Mouse (Mus musculus): ENCODE measurements at regions not wholly inside any gene's neighbourhood (a gene's known extent, or its start where the extent isn't known, plus 50 kb on each side); places are given as distances from the start of the nearest gene placed in this dataset.

GRCm38 (mm10) chr6:108952389-108952788 is 123.9 kb downstream of the Edem1 start:
- Histone ChIP-seq H3K36me3 (replicated peaks; ENCODE audit: control insufficient read depth, insufficient read depth, low read depth, low read length) (no peaks in the 10 kb centered on the region), H3K4me1 (ENCODE audit: control insufficient read depth, insufficient read depth, low read length) (no peaks in the 10 kb centered on the region), H3K27ac (replicated peaks; ENCODE audit: low read depth, low read length) (no peak overlapping the region), H3K4me3 (ENCODE audit: low read depth, low read length) (no peak overlapping the region), H3K4me2 (ENCODE audit: low read depth, low read length) (no peak overlapping the region), H3K9ac (replicated peaks; ENCODE audit: low read length) (no peak overlapping the region), H3K9me3 (replicated peaks; ENCODE audit: control insufficient read depth, low read length) (no peaks in the 10 kb centered on the region), H3K27me3 (ENCODE audit: control insufficient read depth, insufficient read depth, low read length) (no peaks in the 10 kb centered on the region)
- ATAC-seq (replicated peaks; ENCODE audit: insufficient number of reproducible peaks, low FRiP score, low TSS enrichment, low read depth) (no peak), DNase-seq (ENCODE audit: low spot score) (no peak)
- WGBS: 88% methylated on average over 6 of the region's 6 CpGs

- no peak overlapping the region for H3K27ac ChIP-seq (replicated peaks; ENCODE audit: low read depth, low read length)
- no peak overlapping the region for H3K4me3 ChIP-seq (ENCODE audit: low read depth, low read length)
- H3K4me2 ChIP-seq (ENCODE audit: low read depth, low read length): no peak overlapping the region
- H3K9me3 ChIP-seq (replicated peaks; ENCODE audit: control insufficient read depth, low read length): no peaks in the 10 kb centered on the region
- H3K36me3 ChIP-seq (replicated peaks; ENCODE audit: control insufficient read depth, insufficient read depth, low read depth, low read length): no peaks in the 10 kb centered on the region
- no peak overlapping the region for H3K9ac ChIP-seq (replicated peaks; ENCODE audit: low read length)
- no peak for ATAC-seq (replicated peaks; ENCODE audit: insufficient number of reproducible peaks, low FRiP score, low TSS enrichment, low read depth)
- H3K27me3 ChIP-seq (ENCODE audit: control insufficient read depth, insufficient read depth, low read length): no peaks in the 10 kb centered on the region
- no peaks in the 10 kb centered on the region for H3K4me1 ChIP-seq (ENCODE audit: control insufficient read depth, insufficient read depth, low read length)
- no peak for DNase-seq (ENCODE audit: low spot score)
Measured at GRCm38 (mm10) chr6:108962810-108963209, 134.4 kb downstream of the Edem1 start.

DNA sequence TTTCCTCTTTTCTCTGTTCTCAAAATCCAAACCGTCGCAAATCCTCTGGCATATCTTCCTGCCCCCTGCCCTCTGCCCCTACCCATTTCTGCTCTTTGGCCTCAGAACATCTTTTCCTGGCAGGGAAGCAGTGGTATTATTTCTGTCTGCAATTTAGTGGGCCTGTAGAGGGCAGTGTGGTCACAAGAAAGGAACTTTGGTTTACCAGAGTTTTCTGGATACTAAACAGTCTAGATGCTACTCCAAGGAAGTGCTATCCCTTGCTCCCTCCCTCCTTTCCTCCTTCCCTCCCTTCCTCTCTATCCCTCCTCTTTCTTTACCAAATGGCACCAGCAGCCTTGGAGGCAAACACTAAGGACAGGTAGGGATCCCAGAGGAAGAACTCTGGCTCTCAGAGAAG is 134.9 kb downstream of the Edem1 start:
- Histone ChIP-seq H3K27ac (replicated peaks; ENCODE audit: low read depth, low read length) (no peak overlapping the region), H3K4me1 (ENCODE audit: control insufficient read depth, insufficient read depth, low read length) (no peaks in the 10 kb centered on the region), H3K36me3 (replicated peaks; ENCODE audit: control insufficient read depth, insufficient read depth, low read depth, low read length) (no peaks in the 10 kb centered on the region), H3K9me3 (replicated peaks; ENCODE audit: control insufficient read depth, low read length) (no peaks in the 10 kb centered on the region), H3K27me3 (ENCODE audit: control insufficient read depth, insufficient read depth, low read length) (no peaks in the 10 kb centered on the region), H3K9ac (replicated peaks; ENCODE audit: low read length) (no peak overlapping the region), H3K4me3 (ENCODE audit: low read depth, low read length) (no peak overlapping the region), H3K4me2 (ENCODE audit: low read depth, low read length) (no peak overlapping the region)
- DNase-seq (ENCODE audit: low spot score) (peak; percentile 72), ATAC-seq (replicated peaks; ENCODE audit: insufficient number of reproducible peaks, low FRiP score, low TSS enrichment, low read depth) (no peak)
- 13% methylated on average over 2 of the region's 2 CpGs for WGBS

GRCm38 (mm10) chr6:108969477-108970176 is 141.2 kb downstream of the Edem1 start:
- no peaks in the 10 kb centered on the region for H3K4me1 ChIP-seq (ENCODE audit: control insufficient read depth, insufficient read depth, low read length)
- H3K36me3 ChIP-seq (replicated peaks; ENCODE audit: control insufficient read depth, insufficient read depth, low read depth, low read length): no peaks in the 10 kb centered on the region
- H3K4me3 ChIP-seq (ENCODE audit: low read depth, low read length): no peak overlapping the region
- WGBS: 67% methylated on average over 4 of the region's 4 CpGs
- H3K27ac ChIP-seq (replicated peaks; ENCODE audit: low read depth, low read length): no peak overlapping the region
- DNase-seq (ENCODE audit: low spot score) (no peak), ATAC-seq (replicated peaks; ENCODE audit: insufficient number of reproducible peaks, low FRiP score, low TSS enrichment, low read depth) (no peak)
- no peak overlapping the region for H3K9ac ChIP-seq (replicated peaks; ENCODE audit: low read length)
- no peaks in the 10 kb centered on the region for H3K9me3 ChIP-seq (replicated peaks; ENCODE audit: control insufficient read depth, low read length)
- no peaks in the 10 kb centered on the region for H3K27me3 ChIP-seq (ENCODE audit: control insufficient read depth, insufficient read depth, low read length)
- H3K4me2 ChIP-seq (ENCODE audit: low read depth, low read length): no peak overlapping the region

DNA sequence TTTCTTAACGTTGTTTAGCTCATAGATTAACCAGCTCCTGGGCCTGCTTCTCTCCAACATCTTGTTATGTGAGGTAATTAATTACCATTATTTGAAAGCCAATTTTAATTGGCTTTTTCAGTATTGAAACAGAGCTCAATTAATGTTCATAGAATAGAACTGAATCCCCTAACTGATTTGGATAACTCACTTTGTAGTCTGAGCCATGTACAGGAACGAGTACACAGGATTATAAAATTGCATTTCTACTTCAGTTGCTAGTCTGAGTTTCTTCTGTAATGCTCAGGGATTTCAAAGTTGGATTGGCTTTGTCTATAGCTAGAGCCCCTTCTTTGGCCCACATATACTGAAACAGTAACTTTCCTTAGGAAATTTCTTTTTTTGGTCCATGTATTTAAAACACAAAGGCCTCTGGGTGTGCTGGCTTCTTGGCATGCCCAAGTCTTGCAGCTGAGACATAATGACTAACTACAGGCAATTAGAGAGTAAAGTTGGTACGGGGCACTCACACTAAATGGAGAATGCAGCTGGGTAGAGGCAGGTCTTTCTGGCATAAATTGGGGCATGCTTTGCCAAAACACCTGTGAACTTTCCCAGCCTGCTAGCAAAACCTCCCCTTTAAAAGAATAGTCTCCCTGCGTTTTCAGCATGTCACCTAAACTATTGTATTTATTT is 143.1 kb downstream of the Edem1 start:
- 76% methylated on average over 4 of the region's 4 CpGs for WGBS
- ATAC-seq (replicated peaks; ENCODE audit: insufficient number of reproducible peaks, low FRiP score, low TSS enrichment, low read depth): no peak

GRCm38 (mm10) chr6:108973701-108974100 is 145.3 kb downstream of the Edem1 start:
- Histone ChIP-seq H3K4me2 (ENCODE audit: low read depth, low read length) (no peak overlapping the region), H3K4me3 (ENCODE audit: low read depth, low read length) (no peak overlapping the region), H3K9me3 (replicated peaks; ENCODE audit: control insufficient read depth, low read length) (no peaks in the 10 kb centered on the region), H3K4me1 (ENCODE audit: control insufficient read depth, insufficient read depth, low read length) (no peaks in the 10 kb centered on the region), H3K27ac (replicated peaks; ENCODE audit: low read depth, low read length) (no peak overlapping the region), H3K36me3 (replicated peaks; ENCODE audit: control insufficient read depth, insufficient read depth, low read depth, low read length) (no peaks in the 10 kb centered on the region), H3K27me3 (ENCODE audit: control insufficient read depth, insufficient read depth, low read length) (no peaks in the 10 kb centered on the region), H3K9ac (replicated peaks; ENCODE audit: low read length) (no peak overlapping the region)
- no peak; the same call in 1 of the 2 replicates for ATAC-seq (replicated peaks; ENCODE audit: insufficient number of reproducible peaks, low FRiP score, low TSS enrichment, low read depth)
- DNase-seq (ENCODE audit: low spot score): no peak
- 83% methylated on average over 2 of the region's 2 CpGs for WGBS

More for the DNA sequence above, 143.1 kb downstream of the Edem1 start:
- no peaks in the 10 kb centered on the region for H3K27me3 ChIP-seq (ENCODE audit: control insufficient read depth, insufficient read depth, low read length)
- no peak overlapping the region for H3K4me3 ChIP-seq (ENCODE audit: low read depth, low read length)
- no peaks in the 10 kb centered on the region for H3K36me3 ChIP-seq (replicated peaks; ENCODE audit: control insufficient read depth, insufficient read depth, low read depth, low read length)
- H3K4me1 ChIP-seq (ENCODE audit: control insufficient read depth, insufficient read depth, low read length): no peaks in the 10 kb centered on the region
- no peak overlapping the region for H3K27ac ChIP-seq (replicated peaks; ENCODE audit: low read depth, low read length)
- H3K9me3 ChIP-seq (replicated peaks; ENCODE audit: control insufficient read depth, low read length): no peaks in the 10 kb centered on the region
- no peak overlapping the region for H3K4me2 ChIP-seq (ENCODE audit: low read depth, low read length)
- no peak overlapping the region for H3K9ac ChIP-seq (replicated peaks; ENCODE audit: low read length)
- DNase-seq (ENCODE audit: low spot score): no peak

GRCm38 (mm10) chr6:108989506-108989905 is 161.1 kb downstream of the Edem1 start:
- Histone ChIP-seq H3K4me3 (ENCODE audit: low read depth, low read length) (no peak overlapping the region), H3K36me3 (replicated peaks; ENCODE audit: control insufficient read depth, insufficient read depth, low read depth, low read length) (no peaks in the 10 kb centered on the region), H3K27me3 (ENCODE audit: control insufficient read depth, insufficient read depth, low read length) (no peaks in the 10 kb centered on the region), H3K9me3 (replicated peaks; ENCODE audit: control insufficient read depth, low read length) (no peaks in the 10 kb centered on the region), H3K4me1 (ENCODE audit: control insufficient read depth, insufficient read depth, low read length) (no peaks in the 10 kb centered on the region), H3K4me2 (ENCODE audit: low read depth, low read length) (no peak overlapping the region), H3K9ac (replicated peaks; ENCODE audit: low read length) (no peak overlapping the region), H3K27ac (replicated peaks; ENCODE audit: low read depth, low read length) (no peak overlapping the region)
- ATAC-seq (replicated peaks; ENCODE audit: insufficient number of reproducible peaks, low FRiP score, low TSS enrichment, low read depth) (no peak), DNase-seq (ENCODE audit: low spot score) (no peak)
- WGBS: 88% methylated on average over 4 of the region's 4 CpGs

DNA sequence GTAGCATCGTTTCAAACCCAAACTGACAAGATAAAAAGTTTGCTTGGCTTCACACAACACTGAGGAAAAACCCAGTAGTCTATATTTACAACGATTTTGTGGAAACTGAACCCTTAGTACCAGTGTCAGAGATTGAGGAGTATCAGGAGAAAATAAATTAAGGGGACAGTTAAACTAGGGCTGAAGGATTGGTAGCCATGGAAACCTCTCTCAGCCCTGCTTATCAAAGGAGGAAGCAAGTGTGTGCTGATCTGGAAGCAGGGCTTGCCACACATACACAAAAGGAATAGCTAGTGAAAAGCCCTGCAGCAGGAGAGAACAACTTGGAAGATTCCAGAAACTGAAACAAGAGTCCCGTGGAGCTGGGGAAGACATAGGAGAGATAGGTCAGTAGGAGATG is 165.3 kb downstream of the Edem1 start:
- Histone ChIP-seq H3K27ac (replicated peaks; ENCODE audit: low read depth, low read length) (no peak overlapping the region), H3K4me1 (ENCODE audit: control insufficient read depth, insufficient read depth, low read length) (no peaks in the 10 kb centered on the region), H3K36me3 (replicated peaks; ENCODE audit: control insufficient read depth, insufficient read depth, low read depth, low read length) (no peaks in the 10 kb centered on the region), H3K9me3 (replicated peaks; ENCODE audit: control insufficient read depth, low read length) (no peaks in the 10 kb centered on the region), H3K27me3 (ENCODE audit: control insufficient read depth, insufficient read depth, low read length) (no peaks in the 10 kb centered on the region), H3K4me2 (ENCODE audit: low read depth, low read length) (no peak overlapping the region), H3K9ac (replicated peaks; ENCODE audit: low read length) (no peak overlapping the region), H3K4me3 (ENCODE audit: low read depth, low read length) (no peak overlapping the region)
- WGBS: 66% methylated on average over 3 of the region's 3 CpGs
- no peak for DNase-seq (ENCODE audit: low spot score)
- ATAC-seq (replicated peaks; ENCODE audit: insufficient number of reproducible peaks, low FRiP score, low TSS enrichment, low read depth): no peak
